Mouse (Mus musculus): ENCODE measurements at regions not wholly inside any gene's neighbourhood (a gene's known extent, or its start where the extent isn't known, plus 50 kb on each side); places are given as distances from the start of the nearest gene placed in this dataset.

DNA sequence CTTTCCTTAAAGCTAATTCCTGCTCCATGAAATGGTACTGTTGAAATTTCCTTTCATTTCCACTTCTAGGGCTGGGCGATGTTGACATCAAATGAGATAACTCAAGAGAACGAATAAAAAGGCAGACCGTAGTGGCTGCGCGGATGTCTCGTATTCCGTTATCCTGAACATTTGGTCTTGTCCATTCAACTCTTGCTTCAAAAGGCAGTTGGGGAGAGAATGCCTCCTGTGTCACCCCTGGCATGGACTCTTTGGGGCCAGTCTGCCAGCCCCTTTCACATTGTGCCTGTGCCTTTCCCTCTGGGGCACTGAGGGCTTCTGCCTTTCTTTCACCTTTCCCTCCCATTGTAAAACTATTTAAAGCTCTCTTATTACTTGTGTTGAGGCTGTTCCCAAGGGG, 152.0 kb upstream of the Lrfn2 start:
- TF ChIP-seq GATA1 (IDR thresholded peaks at IDR 0.05; ENCODE audit: low read length) (no peak), TAL1 (IDR thresholded peaks at IDR 0.05; ENCODE audit: low read length) (no peak)

Data from erythroblast, embryonic 14.5 days (primary cell).